Mouse (Mus musculus) embryonic fibroblast, embryonic 13.5 days (primary cell): ENCODE data around the gene Lcmt2.
A peak's percentile ranks its signal among the peaks of the same experiment; 100 is the strongest.

Source experiments
- CTCF ChIP-seq: IDR thresholded peaks from 2 replicates; pipeline ENCODE4 v1.5.1; 2011; ENCODE audit warnings: mild to moderate bottlenecking, control low read depth, low read length, moderate library complexity, borderline replicate concordance; ENCODE audit not compliant: insufficient read depth
- POLR2A ChIP-seq: IDR thresholded peaks from 2 replicates; pipeline ENCODE4 v1.6.1; 2011; ENCODE audit warnings: low read depth, mild to moderate bottlenecking, control low read depth, low read length, moderate library complexity

GRCm38 (mm10) chr2:121140018-121140882, at the start of gene Lcmt2, which contains the start of gene Adal:
- TF ChIP-seq CTCF (no peak), POLR2A (peak; percentile 92)
